Mouse (Mus musculus): ENCODE results near the gene Asic3. TPM values are rescaled to one million over a fixed set of nuclear protein-coding genes. Genes with fewer than 3 reads are reported as not detected.
A peak's percentile ranks its signal among the peaks of the same experiment; 100 is the strongest.

The Asic3 gene
- total and polyA plus RNA-seq, 3 experiments = 0.25 to 1.1 TPM; not detected in 1

DNA sequence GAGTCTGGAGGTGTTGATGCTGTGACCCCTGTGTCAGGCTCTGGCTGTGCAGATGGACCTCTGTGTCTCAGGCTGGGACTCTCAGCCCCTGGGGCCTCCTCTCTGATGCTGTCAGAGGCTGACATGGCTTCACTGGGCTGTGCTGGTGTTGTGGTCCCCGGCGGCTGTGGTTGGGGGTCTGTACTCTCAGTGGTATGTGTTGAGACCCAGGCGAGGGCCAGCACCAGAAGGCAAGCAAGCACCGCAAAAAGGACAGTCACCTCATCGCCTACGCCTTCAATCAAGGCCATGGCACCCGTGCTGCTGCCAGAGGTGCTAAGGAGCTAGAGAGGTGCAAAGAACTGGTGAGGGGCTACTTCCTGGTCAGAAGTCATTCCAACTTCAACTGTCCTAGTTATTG, 33.4 kb downstream of the Asic3 start:
- in situ Hi-C loops (cut with MboI; ENCODE audit: low pct_ligation_motif_present, low pct_unique_long_range_greater_than_20kb, low sequenced_read_pairs) = no loop called here
- Histone ChIP-seq H3K9ac (ENCODE audit: insufficient read depth, low read depth) (peak overlapping the region; percentile 56), H3K4me3 (replicated peaks in 1 of 3; ENCODE audit: low read depth in 2 of 3, low read length in 2 of 3, poor library complexity in 1 of 3) (no peak overlapping the region), H3K4me1 (ENCODE audit: control insufficient read depth in 1 of 2, insufficient read depth in 2 of 2) (peaks cover 24 to 42% of the 10 kb centered on the region in 2 experiments), H3K4me2 (ENCODE audit: insufficient read depth, low read depth, poor library complexity, severe bottlenecking) (peak overlapping the region; percentile 82), H3K79me2 (replicated peaks; ENCODE audit: control insufficient read depth, extremely low read depth, insufficient read depth, poor library complexity, severe bottlenecking) (peaks cover 9% of the 10 kb centered on the region), H3K36me3 (replicated peaks in 1 of 2; ENCODE audit: control insufficient read depth in 1 of 2, insufficient read depth in 1 of 2, low read length in 1 of 2) (peaks cover 12 to 24% of the 10 kb centered on the region in 2 experiments), H3K27me3 (replicated peaks) (peaks cover 31% of the 10 kb centered on the region), H3K9me3 (replicated peaks; ENCODE audit: low read length) (no peaks in the 10 kb centered on the region), H3K27ac (ENCODE audit: insufficient read depth, low read depth) (no peak overlapping the region)
- dilution Hi-C loops (cut with MboI; ENCODE audit: extremely low pct_ligation_motif_present, extremely low pct_unique_long_range_greater_than_20kb, low sequenced_read_pairs) = no loop called here
- TF ChIP-seq JUND (conservative IDR thresholded peaks at IDR 0.05; ENCODE audit: low read depth, low read length) = no peak
- no peak for TF ChIP-seq ELF1 (IDR thresholded peaks at IDR 0.05; ENCODE audit: low read depth, low read length)
- TF ChIP-seq MAZ (IDR thresholded peaks at IDR 0.05; ENCODE audit: low read depth, low read length) = no peak
- TF ChIP-seq JUN (IDR thresholded peaks at IDR 0.05; ENCODE audit: insufficient read depth, low read depth, low read length) = no peak
- no peak for TF ChIP-seq NRF1 (IDR thresholded peaks at IDR 0.05; ENCODE audit: low read depth, low read length)
- TF ChIP-seq USF2 (conservative IDR thresholded peaks at IDR 0.05; ENCODE audit: low read depth, low read length) = no peak
- TF ChIP-seq SMC3 (IDR thresholded peaks at IDR 0.05; ENCODE audit: low read depth, low read length) = no peak
- no peak for TF ChIP-seq IRF4 (IDR thresholded peaks at IDR 0.05; ENCODE audit: low read depth, low read length)
- TF ChIP-seq HCFC1 (IDR thresholded peaks at IDR 0.05; ENCODE audit: low read depth, low read length) = no peak
- no peak for TF ChIP-seq E2F4 (IDR thresholded peaks at IDR 0.05; ENCODE audit: insufficient replicate concordance, low read depth, low read length)
- DNase-seq (ENCODE audit: extremely low read depth) = no peak

DNA sequence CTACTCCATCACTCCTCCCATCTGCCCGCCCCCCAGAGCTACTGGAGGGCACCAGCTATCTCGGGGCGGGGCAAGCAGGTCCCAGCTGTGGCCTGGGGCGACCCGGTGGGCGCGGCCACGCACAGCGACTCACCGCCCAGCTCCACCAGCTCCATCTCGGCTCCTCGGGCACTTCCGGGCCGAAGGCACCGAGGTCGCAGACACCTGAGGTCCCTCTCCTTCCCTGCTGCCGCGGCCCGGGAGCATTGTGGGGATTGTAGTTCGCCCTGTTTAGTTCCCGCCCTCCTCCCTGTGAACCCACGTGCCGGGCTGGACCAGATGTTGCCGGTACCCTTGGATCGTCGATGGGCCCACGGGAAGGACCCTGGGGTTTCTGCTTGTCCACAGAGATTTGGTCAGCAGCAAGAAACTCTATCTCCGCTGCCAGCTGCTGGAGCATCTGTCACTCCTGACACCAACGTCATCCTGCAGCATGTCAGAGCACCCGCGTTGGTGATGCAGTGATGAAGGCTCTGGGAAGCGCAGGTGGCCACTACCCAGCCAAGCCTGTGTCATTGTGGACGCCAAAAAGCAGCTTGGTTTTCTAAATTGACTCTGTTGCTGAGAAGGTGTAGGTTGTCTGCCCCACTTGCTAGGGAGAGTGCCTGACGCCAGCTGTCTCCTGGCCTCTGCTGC, 34.6 kb downstream of the Asic3 start, which contains the start of gene Tmub1:
Gene Tmub1 (minus strand): TSS at position 231 of the 675 bp plus-strand sequence.
- Histone ChIP-seq H3K4me2 (ENCODE audit: insufficient read depth, low read depth, poor library complexity, severe bottlenecking) (peak within 1 kb of the TSS; percentile 82), H3K9ac (ENCODE audit: insufficient read depth, low read depth) (peak within 1 kb of the TSS; percentile 56), H3K27me3 (replicated peaks) (peaks cover 31% of the 10 kb centered on the region), H3K79me2 (replicated peaks; ENCODE audit: control insufficient read depth, extremely low read depth, insufficient read depth, poor library complexity, severe bottlenecking) (peaks cover 13% of the 10 kb centered on the region), H3K9me3 (replicated peaks; ENCODE audit: low read length) (no peaks in the 10 kb centered on the region), H3K27ac (ENCODE audit: insufficient read depth, low read depth) (no peak within 1 kb of the TSS), H3K4me1 (ENCODE audit: control insufficient read depth in 1 of 2, insufficient read depth in 2 of 2) (peaks cover 24 to 42% of the 10 kb centered on the region in 2 experiments), H3K4me3 (replicated peaks in 1 of 3; ENCODE audit: low read depth in 2 of 3, low read length in 2 of 3, poor library complexity in 1 of 3) (peak within 1 kb of the TSS; percentile 49 to 56 (median 56)), H3K36me3 (replicated peaks in 1 of 2; ENCODE audit: control insufficient read depth in 1 of 2, insufficient read depth in 1 of 2, low read length in 1 of 2) (peaks cover 6 to 13% of the 10 kb centered on the region in 2 experiments)
- in situ Hi-C loops (cut with MboI; ENCODE audit: low pct_ligation_motif_present, low pct_unique_long_range_greater_than_20kb, low sequenced_read_pairs) = no loop called here
- dilution Hi-C loops (cut with MboI; ENCODE audit: extremely low pct_ligation_motif_present, extremely low pct_unique_long_range_greater_than_20kb, low sequenced_read_pairs) = no loop called here
- peak; percentile 89 for DNase-seq (ENCODE audit: extremely low read depth)
- no peak for TF ChIP-seq RAD21 (IDR thresholded peaks at IDR 0.05; ENCODE audit: low read depth, low read length)
- TF ChIP-seq ELF1 (IDR thresholded peaks at IDR 0.05; ENCODE audit: low read depth, low read length) = peak; percentile 96
- no peak for TF ChIP-seq CTCF (conservative IDR thresholded peaks at IDR 0.05 in 1 of 2, IDR thresholded peaks at IDR 0.05 in 1 of 2; ENCODE audit: low read depth in 2 of 2, low read length in 2 of 2)
- TF ChIP-seq MYC (IDR thresholded peaks at IDR 0.05; ENCODE audit: low read depth, low read length) = peak; percentile 92
- no peak for TF ChIP-seq MAZ (IDR thresholded peaks at IDR 0.05; ENCODE audit: low read depth, low read length)
- TF ChIP-seq ZNF384 (IDR thresholded peaks at IDR 0.05; ENCODE audit: low read depth, low read length) = no peak
- TF ChIP-seq TBP (conservative IDR thresholded peaks at IDR 0.05; ENCODE audit: low read depth, low read length) = no peak
- no peak for TF ChIP-seq ETS1 (conservative IDR thresholded peaks at IDR 0.05; ENCODE audit: low read depth, low read length)
- peak; percentile 82; the same call in 1 of the 2 replicates for TF ChIP-seq SIN3A (IDR thresholded peaks at IDR 0.05; ENCODE audit: low read length)
- TF ChIP-seq CHD2 (IDR thresholded peaks at IDR 0.05; ENCODE audit: low read length) = peak; percentile 38; the same call in 1 of the 2 replicates
- no peak for TF ChIP-seq JUND (conservative IDR thresholded peaks at IDR 0.05; ENCODE audit: low read depth, low read length)
- peak; percentile 98 for TF ChIP-seq MXI1 (IDR thresholded peaks at IDR 0.05; ENCODE audit: low read depth, low read length)
- 0 out of 2 replicates have a peak, but pooled peaks have one; percentile 31 for TF ChIP-seq NRF1 (IDR thresholded peaks at IDR 0.05; ENCODE audit: low read depth, low read length)
- TF ChIP-seq USF1 (IDR thresholded peaks at IDR 0.05; ENCODE audit: low read depth, low read length) = peak; percentile 68
- no peak for TF ChIP-seq JUN (IDR thresholded peaks at IDR 0.05; ENCODE audit: insufficient read depth, low read depth, low read length)
- TF ChIP-seq CHD1 (IDR thresholded peaks at IDR 0.05; ENCODE audit: low read depth, low read length) = no peak
- TF ChIP-seq EP300 (IDR thresholded peaks at IDR 0.05; ENCODE audit: low read length) = no peak
- TF ChIP-seq E2F4 (IDR thresholded peaks at IDR 0.05; ENCODE audit: insufficient replicate concordance, low read depth, low read length) = 0 out of 2 replicates have a peak, but pooled peaks have one; percentile 70
- TF ChIP-seq IRF4 (IDR thresholded peaks at IDR 0.05; ENCODE audit: low read depth, low read length) = no peak; the same call in 1 of the 2 replicates
- TF ChIP-seq POLR2AphosphoS2 (IDR thresholded peaks at IDR 0.05; ENCODE audit: low read depth, low read length) = no peak
- TF ChIP-seq GABPA (IDR thresholded peaks at IDR 0.05; ENCODE audit: insufficient replicate concordance, low read depth, low read length) = peak; percentile 28; the same call in 1 of the 2 replicates
- TF ChIP-seq KAT2A (IDR thresholded peaks at IDR 0.05; ENCODE audit: insufficient replicate concordance, low read length) = peak; percentile 91; the same call in 1 of the 2 replicates
- TF ChIP-seq ZC3H11A (IDR thresholded peaks at IDR 0.05; ENCODE audit: low read depth, low read length) = no peak
- TF ChIP-seq USF2 (conservative IDR thresholded peaks at IDR 0.05; ENCODE audit: low read depth, low read length) = peak; percentile 60
- TF ChIP-seq POLR2A (IDR thresholded peaks at IDR 0.05; ENCODE audit: low read depth, low read length) = peak; percentile 66; the same call in 1 of the 2 replicates
- TF ChIP-seq SMC3 (IDR thresholded peaks at IDR 0.05; ENCODE audit: low read depth, low read length) = no peak
- peak; percentile 51; the same call in 1 of the 2 replicates for TF ChIP-seq NELFE (IDR thresholded peaks at IDR 0.05; ENCODE audit: low read depth, low read length)
- TF ChIP-seq HCFC1 (IDR thresholded peaks at IDR 0.05; ENCODE audit: low read depth, low read length) = peak; percentile 98
- peak; percentile 46; the same call in 1 of the 2 replicates for TF ChIP-seq MEF2A (IDR thresholded peaks at IDR 0.05; ENCODE audit: borderline replicate concordance, low read depth, low read length)

All from CH12.LX (cell line).